Mouse (Mus musculus) heart, postnatal 0 days (tissue): ENCODE results near the gene Idh3b.

ENCODE experiments used
- CTCF ChIP-seq: IDR thresholded peaks from 2 replicates; pipeline ENCODE4 v1.5.1; 2016; ENCODE audit warnings: antibody characterized with exemption, control low read depth, low read depth
- EP300 ChIP-seq: IDR thresholded peaks from 2 replicates; pipeline ENCODE4 v1.6.1; 2016; ENCODE audit warnings: antibody characterized with exemption, low read depth

GRCm38 (mm10) chr2:130262398-130262797, 21.9 kb downstream of the Idh3b start:
- TF ChIP-seq CTCF (no peak), EP300 (no peak)
